Mouse (Mus musculus): Measurements from ENCODE around the gene Pnck.

GRCm38 (mm10) chrX:73684156-73684555 lies 24.2 kb upstream of the Pnck start:
- TF ChIP-seq CTCF (IDR thresholded peaks at IDR 0.05; ENCODE audit: extremely low read depth, insufficient read depth, insufficient read length, insufficient replicate concordance): no peak
- no peak for TF ChIP-seq POLR2A (IDR thresholded peaks at IDR 0.05; ENCODE audit: low read depth, low read length)
